Mouse (Mus musculus): Measurements from ENCODE around the gene Sgcd.

DNA sequence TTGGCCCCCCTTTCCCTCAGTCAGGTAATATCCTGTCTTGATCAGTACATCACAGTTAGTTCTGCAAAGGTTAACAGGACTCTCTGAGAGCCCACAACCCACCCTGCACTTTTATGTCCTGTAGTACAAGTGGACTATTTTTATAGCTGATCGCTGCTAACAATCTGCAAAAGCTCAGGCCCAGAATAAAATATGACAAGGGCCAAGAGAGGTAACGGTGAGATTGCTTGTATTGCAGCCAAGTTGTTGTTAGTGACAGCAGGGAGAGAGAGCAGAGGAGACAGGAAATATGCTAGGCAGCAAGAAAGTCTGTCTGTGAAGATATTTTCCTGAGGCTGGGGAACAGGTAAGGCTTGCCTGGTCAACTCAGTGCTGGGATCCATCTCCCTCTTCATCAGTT lies 546.5 kb downstream of the Sgcd start:
- no peak for TF ChIP-seq CTCF (IDR thresholded peaks at IDR 0.05)
- TF ChIP-seq EP300 (IDR thresholded peaks at IDR 0.05), result no peak

All from lung, postnatal 0 days (tissue).